Mouse (Mus musculus): ENCODE results near the gene Ccdc106.

DNA sequence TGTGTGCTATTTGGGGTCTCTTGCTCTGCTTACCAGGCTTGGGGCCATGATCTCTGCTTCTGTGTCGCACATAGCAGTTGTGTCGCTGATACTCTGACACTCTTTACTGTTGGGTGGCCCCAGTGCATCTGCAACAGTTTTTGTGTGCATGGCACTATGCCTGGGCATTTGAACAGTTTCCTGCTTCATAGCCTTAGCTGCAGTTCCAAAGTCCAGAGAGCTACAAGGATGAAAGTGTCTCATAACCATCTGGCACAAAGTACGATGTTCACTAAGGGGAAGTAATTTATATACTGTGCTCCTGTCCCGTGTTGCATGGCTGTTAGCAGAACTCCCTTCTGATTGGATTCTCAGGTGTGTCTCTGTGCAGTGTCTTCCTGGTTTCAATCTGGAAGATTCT is 67.5 kb downstream of the Ccdc106 start:
- TF ChIP-seq HCFC1 (IDR thresholded peaks at IDR 0.05; ENCODE audit: borderline replicate concordance, insufficient read depth, low read length), result no peak
- TF ChIP-seq MAFK (IDR thresholded peaks at IDR 0.05; ENCODE audit: insufficient read depth, low read depth, low read length), result no peak

Data from ES-E14 (cell line).